ENCODE assay signal across 8 mouse cellular contexts in genomic region chr19:6401131-6401815, GRCm38 (mm10). TPM values are rescaled to one million over a fixed set of nuclear protein-coding genes. Genes with fewer than 3 reads are reported as not detected.
DNase-seq lines count a peak whose midpoint lies in the region; ATAC-seq and TF ChIP-seq lines count a peak whose summit lies in the region.

No protein-coding gene starts in this region.

- no peaks in the 10 kb centered on the region for H3K79me2 ChIP-seq in liver, adult 2 months (ENCODE audit: control insufficient read depth, insufficient read depth, low read length)

- H3K27ac ChIP-seq in left cerebral cortex, adult 2 months, result no peak overlapping the region
- H3K27ac ChIP-seq in gastrocnemius, adult 2 months, result peak overlapping the region; percentile 90
- H3K27ac ChIP-seq in hindbrain, embryonic 15.5 days (replicated peaks), result 0 out of 2 replicates have a peak overlapping the region, but pooled peaks have one; percentile 11
- peak overlapping the region; percentile 56 for H3K27ac ChIP-seq in liver, adult 2 months (replicated peaks; ENCODE audit: insufficient read depth, low read depth, low read length)
- peak overlapping the region; percentile 82 for H3K27ac ChIP-seq in midbrain, postnatal 0 days (ENCODE audit: low read depth, low read length)
- H3K27ac ChIP-seq in stomach, embryonic 14.5 days (ENCODE audit: low read length), result no peak overlapping the region

- peak; percentile 63 to 67 for DNase-seq in left cerebral cortex, adult 2 months (ENCODE audit: extremely low spot score in 1 of 2, low spot score in 2 of 2)
- no peak for DNase-seq in left cerebral cortex, adult 9 months (ENCODE audit: low spot score in 2 of 2)
- DNase-seq in gastrocnemius, adult 2 months, result peak; percentile 91
- peak; percentile 47 for DNase-seq in liver, adult 2 months (ENCODE audit: extremely low read depth, low read depth, low spot score)
- peak; percentile 58 for DNase-seq in midbrain, postnatal 0 days (ENCODE audit: low spot score)

- H3K4me1 ChIP-seq in hindbrain, embryonic 15.5 days (replicated peaks), result peaks cover 45% of the 10 kb centered on the region
- no peaks in the 10 kb centered on the region; the same call in 1 of the 2 replicates for H3K4me1 ChIP-seq in liver, adult 2 months (ENCODE audit: control insufficient read depth, insufficient read depth, low read length)
- peaks cover 17% of the 10 kb centered on the region; the same call in 1 of the 2 replicates for H3K4me1 ChIP-seq in midbrain, postnatal 0 days (ENCODE audit: insufficient read depth, low read length)
- peaks cover 20% of the 10 kb centered on the region for H3K4me1 ChIP-seq in stomach, embryonic 14.5 days (ENCODE audit: control insufficient read depth, insufficient read depth, low read length)

- TF ChIP-seq POLR2A in liver, adult 2 months (IDR thresholded peaks at IDR 0.05; ENCODE audit: extremely low read depth, insufficient read depth, low read length), result no peak

- H3K9me3 ChIP-seq in hindbrain, embryonic 15.5 days, result no peaks in the 10 kb centered on the region
- no peaks in the 10 kb centered on the region for H3K9me3 ChIP-seq in midbrain, postnatal 0 days (ENCODE audit: low read length)
- no peaks in the 10 kb centered on the region for H3K9me3 ChIP-seq in stomach, embryonic 14.5 days (ENCODE audit: control insufficient read depth, low read depth, low read length)

- H3K27me3 ChIP-seq in hindbrain, embryonic 15.5 days, result peaks cover 12% of the 10 kb centered on the region; the same call in 1 of the 2 replicates
- no peaks in the 10 kb centered on the region for H3K27me3 ChIP-seq in liver, adult 2 months (ENCODE audit: control insufficient read depth, insufficient read depth, low read length)
- no peaks in the 10 kb centered on the region; the same call in 1 of the 2 replicates for H3K27me3 ChIP-seq in midbrain, postnatal 0 days (ENCODE audit: insufficient read depth, low read length)
- no peaks in the 10 kb centered on the region for H3K27me3 ChIP-seq in stomach, embryonic 14.5 days (ENCODE audit: control insufficient read depth, insufficient read depth, low read length)

- H3K4me3 ChIP-seq in left cerebral cortex, adult 2 months, result peak overlapping the region; percentile 53
- H3K4me3 ChIP-seq in gastrocnemius, adult 2 months, result peak overlapping the region; percentile 80
- peak overlapping the region; percentile 65 for H3K4me3 ChIP-seq in hindbrain, embryonic 15.5 days
- H3K4me3 ChIP-seq in liver, adult 2 months (ENCODE audit: insufficient read depth, low read depth, low read length), result peak overlapping the region; percentile 56
- H3K4me3 ChIP-seq in midbrain, postnatal 0 days (ENCODE audit: low read depth, low read length), result peak overlapping the region; percentile 69
- H3K4me3 ChIP-seq in stomach, embryonic 14.5 days (ENCODE audit: low read depth, low read length), result peak overlapping the region; percentile 57

- peak overlapping the region; percentile 99 for H3K4me2 ChIP-seq in hindbrain, embryonic 15.5 days
- peak overlapping the region; percentile 98 for H3K4me2 ChIP-seq in midbrain, postnatal 0 days (ENCODE audit: low read depth, low read length, poor library complexity, severe bottlenecking)
- peak overlapping the region; percentile 92 for H3K4me2 ChIP-seq in stomach, embryonic 14.5 days (replicated peaks; ENCODE audit: low read depth, low read length)

- H3K9ac ChIP-seq in hindbrain, embryonic 15.5 days, result peak overlapping the region; percentile 52
- H3K9ac ChIP-seq in liver, adult 2 months (ENCODE audit: low read depth, low read length), result peak overlapping the region; percentile 45
- H3K9ac ChIP-seq in midbrain, postnatal 0 days (replicated peaks; ENCODE audit: low read length, poor library complexity, severe bottlenecking), result peak overlapping the region; percentile 66
- no peak overlapping the region; the same call in 1 of the 2 replicates for H3K9ac ChIP-seq in stomach, embryonic 14.5 days (replicated peaks; ENCODE audit: low read depth, low read length)

- H3K36me3 ChIP-seq in hindbrain, embryonic 15.5 days, result no peaks in the 10 kb centered on the region
- no peaks in the 10 kb centered on the region for H3K36me3 ChIP-seq in liver, adult 2 months (ENCODE audit: control insufficient read depth, insufficient read depth, low read length)
- peaks cover 20% of the 10 kb centered on the region for H3K36me3 ChIP-seq in midbrain, postnatal 0 days (ENCODE audit: insufficient read depth, low read length)
- no peaks in the 10 kb centered on the region for H3K36me3 ChIP-seq in stomach, embryonic 14.5 days (ENCODE audit: control insufficient read depth, insufficient read depth, low read length)

- intact Hi-C loops in left cerebral cortex, adult 2 months (cut with DNase I), result no loop called here
- intact Hi-C loops in gastrocnemius, adult 2 months (cut with DNase I), result loop anchor here (2.0 to 5.0 kb wide), 2 partner anchors 28 to 51 kb away; no protein-coding TSS in a partner anchor

- under 1% methylated on average over 31 of the region's 32 CpGs for WGBS in hindbrain, embryonic 15.5 days
- WGBS in liver, adult 2 months, result 1% methylated on average over 32 of the region's 32 CpGs
- under 1% methylated on average over 32 of the region's 32 CpGs for WGBS in midbrain, postnatal 0 days
- under 1% methylated on average over 32 of the region's 32 CpGs for WGBS in stomach, embryonic 14.5 days

- TF ChIP-seq CTCF in left cerebral cortex, adult 2 months (IDR thresholded peaks at IDR 0.05), result peak; percentile 81
- no peak; the same call in 1 of the 2 replicates for TF ChIP-seq CTCF in gastrocnemius, adult 2 months (IDR thresholded peaks at IDR 0.05)
- TF ChIP-seq CTCF in liver, adult 2 months (IDR thresholded peaks at IDR 0.05; ENCODE audit: low read depth, low read length), result peak; percentile 88
- TF ChIP-seq CTCF in midbrain, postnatal 0 days (IDR thresholded peaks at IDR 0.05), result peak; percentile 78

- ATAC-seq in common myeloid progenitor, adult 5-6 weeks (replicated peaks; ENCODE audit: low read depth, poor library complexity, severe bottlenecking), result peak; percentile 61
- no peak for ATAC-seq in hindbrain, embryonic 15.5 days (ENCODE audit: low FRiP score, low read depth)
- ATAC-seq in midbrain, postnatal 0 days (ENCODE audit: low FRiP score), result no peak
- ATAC-seq in stomach, embryonic 14.5 days (ENCODE audit: insufficient number of reproducible peaks, insufficient read depth, low FRiP score, low read depth), result peak; percentile 14; the same call in 1 of the 2 replicates

RNA-seq across cellular contexts. Expression of gene Rasgrp2, which starts 2.1 kb away (rescaled TPM):
- 10 to 100 TPM; 61.1 to 72.2 TPM for total RNA-seq in left cerebral cortex, adult 2 months (2021)
- total RNA-seq in common myeloid progenitor, adult 5-6 weeks (2017), result 116 and 137 TPM in 2 replicates
- total RNA-seq in gastrocnemius, adult 2 months (2021), result 10 to 100 TPM; 14.9 to 24.6 TPM
- 140 and 148 TPM in 2 replicates for polyA plus RNA-seq in hindbrain, embryonic 15.5 days (2015; fragmentation: Nextera tagmentation; extraction: Ambion mirVana)
- 19.9 and 23.4 TPM in 2 replicates for total RNA-seq in liver, adult 2 months (2014; rRNA removed)
- polyA plus RNA-seq in liver, adult 2 months (2012; rRNA removed), result 36.5 and 39.5 TPM in 2 replicates
- 250 and 291 TPM in 2 replicates for total RNA-seq in midbrain, postnatal 0 days (2014; rRNA removed)
- 232 and 264 TPM in 2 replicates for polyA plus RNA-seq in midbrain, postnatal 0 days (2015; fragmentation: Nextera tagmentation; extraction: Ambion mirVana)
- 38.6 and 47.8 TPM in 2 replicates for polyA plus RNA-seq in stomach, embryonic 14.5 days (2014; fragmentation: Nextera tagmentation; extraction: Ambion mirVana)

RNA-seq across cellular contexts. Expression of gene Pygm, which starts 17.1 kb away (rescaled TPM):
- 10 to 100 TPM; 28.4 to 32.7 TPM for total RNA-seq in left cerebral cortex, adult 2 months (2021)
- 0.10 and 0.87 TPM in 2 replicates for total RNA-seq in common myeloid progenitor, adult 5-6 weeks (2017)
- over 10,000 TPM in 1 of 2 experiments, 1,000 to 10,000 TPM in 1; 6,181 to 10,031 TPM for total RNA-seq in gastrocnemius, adult 2 months (2021)
- polyA plus RNA-seq in hindbrain, embryonic 15.5 days (2015; fragmentation: Nextera tagmentation; extraction: Ambion mirVana), result 7.0 and 7.6 TPM in 2 replicates
- 0.94 and 1.6 TPM in 2 replicates for total RNA-seq in liver, adult 2 months (2014; rRNA removed)
- polyA plus RNA-seq in liver, adult 2 months (2012; rRNA removed), result 1.1 and 2.3 TPM in 2 replicates
- total RNA-seq in midbrain, postnatal 0 days (2014; rRNA removed), result 16.4 and 25.8 TPM in 2 replicates
- 11.7 and 13.2 TPM in 2 replicates for polyA plus RNA-seq in midbrain, postnatal 0 days (2015; fragmentation: Nextera tagmentation; extraction: Ambion mirVana)
- 9.3 and 10.1 TPM in 2 replicates for polyA plus RNA-seq in stomach, embryonic 14.5 days (2014; fragmentation: Nextera tagmentation; extraction: Ambion mirVana)

RNA-seq across cellular contexts. Expression of gene Nrxn2, which starts 17.3 kb away (rescaled TPM):
- 100 to 1,000 TPM; 618 to 620 TPM for total RNA-seq in left cerebral cortex, adult 2 months (2021)
- not detected in 2 replicates for total RNA-seq in common myeloid progenitor, adult 5-6 weeks (2017)
- total RNA-seq in gastrocnemius, adult 2 months (2021), result 1 to 10 TPM in 1 of 2 experiments, under 1 TPM in 1; 0.77 to 2.0 TPM
- polyA plus RNA-seq in hindbrain, embryonic 15.5 days (2015; fragmentation: Nextera tagmentation; extraction: Ambion mirVana), result 44.3 and 46.6 TPM in 2 replicates
- 0.28 and 1.1 TPM in 2 replicates for total RNA-seq in liver, adult 2 months (2014; rRNA removed)
- polyA plus RNA-seq in liver, adult 2 months (2012; rRNA removed), result 1.2 and 2.4 TPM in 2 replicates
- 382 and 409 TPM in 2 replicates for total RNA-seq in midbrain, postnatal 0 days (2014; rRNA removed)
- polyA plus RNA-seq in midbrain, postnatal 0 days (2015; fragmentation: Nextera tagmentation; extraction: Ambion mirVana), result 74.3 and 75.7 TPM in 2 replicates
- 2.5 and 2.6 TPM in 2 replicates for polyA plus RNA-seq in stomach, embryonic 14.5 days (2014; fragmentation: Nextera tagmentation; extraction: Ambion mirVana)

RNA-seq across cellular contexts. Expression of gene Sf1, which starts 37.8 kb away (rescaled TPM):
- 100 to 1,000 TPM; 208 to 212 TPM for total RNA-seq in left cerebral cortex, adult 2 months (2021)
- 221 and 258 TPM in 2 replicates for total RNA-seq in common myeloid progenitor, adult 5-6 weeks (2017)
- 10 to 100 TPM; 95.2 to 98.6 TPM for total RNA-seq in gastrocnemius, adult 2 months (2021)
- polyA plus RNA-seq in hindbrain, embryonic 15.5 days (2015; fragmentation: Nextera tagmentation; extraction: Ambion mirVana), result 103 and 117 TPM in 2 replicates
- 28.5 and 34.8 TPM in 2 replicates for total RNA-seq in liver, adult 2 months (2014; rRNA removed)
- 45.7 and 62.8 TPM in 2 replicates for polyA plus RNA-seq in liver, adult 2 months (2012; rRNA removed)
- 70.5 and 92.2 TPM in 2 replicates for total RNA-seq in midbrain, postnatal 0 days (2014; rRNA removed)
- polyA plus RNA-seq in midbrain, postnatal 0 days (2015; fragmentation: Nextera tagmentation; extraction: Ambion mirVana), result 90.2 and 95.5 TPM in 2 replicates
- 126 and 139 TPM in 2 replicates for polyA plus RNA-seq in stomach, embryonic 14.5 days (2014; fragmentation: Nextera tagmentation; extraction: Ambion mirVana)

Comparison
In these comparisons a context has a peak if more than half of its experiments do, and no peak if none do; other contexts are left out.
1. DNase-seq: peak in left cerebral cortex, adult 2 months (2 of 2), gastrocnemius, adult 2 months (single experiment), liver, adult 2 months (single experiment) and midbrain, postnatal 0 days (single experiment); none in left cerebral cortex, adult 9 months (0 of 2).
2. H3K27ac ChIP-seq: peak in gastrocnemius, adult 2 months (single experiment), hindbrain, embryonic 15.5 days (single experiment), liver, adult 2 months (single experiment) and midbrain, postnatal 0 days (single experiment); none in left cerebral cortex, adult 2 months (single experiment) and stomach, embryonic 14.5 days (single experiment).
3. ATAC-seq: peak in common myeloid progenitor, adult 5-6 weeks (single experiment) and stomach, embryonic 14.5 days (single experiment); none in hindbrain, embryonic 15.5 days (single experiment) and midbrain, postnatal 0 days (single experiment).
4. RNA of gene Pygm, which starts 17.1 kb away (total RNA-seq): 6,181 to 10,031 TPM in gastrocnemius, adult 2 months; 28.4 to 32.7 TPM in left cerebral cortex, adult 2 months, 16.4 to 25.8 TPM in midbrain, postnatal 0 days, 0.94 to 1.6 TPM in liver, adult 2 months and 0.10 to 0.87 TPM in common myeloid progenitor, adult 5-6 weeks; every median in the first group is over 100 times any median in the second.
5. RNA of gene Nrxn2, which starts 17.3 kb away (total RNA-seq): 618 to 620 TPM in left cerebral cortex, adult 2 months and 382 to 409 TPM in midbrain, postnatal 0 days; 0.77 to 2.0 TPM in gastrocnemius, adult 2 months, 0.28 to 1.1 TPM in liver, adult 2 months and not detected in common myeloid progenitor, adult 5-6 weeks; every median in the first group is over 100 times any median in the second.
6. Peak in every context shown above with its lines, with median percentiles within 50 percentile points of each other: H3K4me3 ChIP-seq and H3K4me2 ChIP-seq.